Mouse (Mus musculus) inflammation-experienced regulatory T-cells, adult 6 months (primary cell): Measurements from ENCODE around the gene Ercc6. TPM values are rescaled to one million over a fixed set of nuclear protein-coding genes. Genes with fewer than 3 reads are reported as not detected.

Source experiments
- ATAC-seq: one replicate; pipeline ENCODE4 v1.8.0; 2017
- polyA plus RNA-seq, 3 experiments: library from polyadenylated mRNA; unstranded; fragments of 100-300 nt; shearing (Covaris generic); gene quantifications; one replicate each; pipeline ENCODE4 v1.2.1; 2017

Gene Ercc6
- polyA plus RNA-seq, 3 experiments from 2014 or later: 4.3 to 8.8 (median 5.5) TPM

DNA sequence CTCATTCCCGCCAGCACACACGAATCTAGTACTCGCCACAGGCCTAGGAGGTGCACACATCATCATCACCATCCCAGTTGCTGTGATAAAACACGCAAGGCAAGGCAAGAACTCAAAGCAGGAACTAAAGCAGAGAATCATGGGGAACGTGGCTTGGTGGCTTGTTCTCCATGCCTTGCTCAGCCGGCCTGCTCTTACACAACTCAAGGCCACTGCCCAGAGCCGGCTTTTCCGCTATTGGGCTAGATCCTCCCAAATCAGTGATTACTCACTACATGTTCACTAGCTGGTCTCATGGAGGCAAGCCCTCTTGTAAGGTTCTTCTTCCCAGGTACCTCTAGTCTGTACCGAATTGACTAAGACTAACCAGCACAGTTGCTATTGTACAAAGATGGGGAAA lies 70.4 kb downstream of the Ercc6 start:
- no peak for ATAC-seq

- no peak for ATAC-seq
Measured at GRCm38 (mm10) chr14:32587013-32587784, 73.9 kb downstream of the Ercc6 start.

GRCm38 (mm10) chr14:32590377-32590776 lies 77.1 kb downstream of the Ercc6 start:
- ATAC-seq: no peak

- ATAC-seq: no peak
Measured at GRCm38 (mm10) chr14:32597232-32598231, 84.2 kb downstream of the Ercc6 start.

DNA sequence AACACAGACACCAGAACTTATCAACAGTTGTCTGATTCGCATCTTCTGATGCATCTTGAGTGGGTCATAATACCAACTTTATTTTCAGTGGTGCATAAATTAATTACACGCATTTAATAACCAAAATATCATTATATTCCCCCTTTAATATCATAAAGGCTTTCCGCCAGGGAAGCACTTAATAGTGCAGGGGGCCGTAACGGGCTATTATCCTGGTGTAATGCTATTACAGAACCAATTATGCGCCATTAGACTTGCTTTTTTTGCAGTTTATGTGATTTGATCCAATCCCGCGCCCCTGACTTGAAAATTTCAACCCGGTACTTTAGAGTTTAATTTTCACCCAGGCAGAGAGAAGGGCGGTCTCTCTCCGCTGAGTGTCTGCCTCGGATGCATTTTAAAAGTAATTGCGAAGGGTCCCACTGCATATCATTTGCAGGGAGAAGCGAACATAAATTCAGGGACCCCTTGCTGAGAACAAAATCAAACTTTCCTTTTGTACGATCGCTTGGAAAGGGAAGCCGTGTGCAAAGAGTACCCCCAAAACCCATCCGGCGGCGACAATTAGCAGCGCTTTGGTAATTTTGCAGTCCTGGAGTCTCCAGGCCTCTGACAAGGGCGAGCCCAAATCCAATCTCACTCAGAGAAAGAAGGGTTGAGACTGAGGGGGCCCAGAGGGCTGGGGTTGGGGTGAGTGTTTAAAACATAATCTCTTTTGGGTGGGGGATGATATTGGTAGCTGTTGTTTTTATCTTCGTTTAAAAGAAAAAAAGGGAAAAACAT lies 85.3 kb downstream of the Ercc6 start:
- no peak for ATAC-seq

- ATAC-seq: no peak
Measured at GRCm38 (mm10) chr14:32599290-32600041, 86.1 kb downstream of the Ercc6 start, which contains the start of gene Prrxl1. Prrxl1 (plus strand) TSS chr14:32599407.

DNA sequence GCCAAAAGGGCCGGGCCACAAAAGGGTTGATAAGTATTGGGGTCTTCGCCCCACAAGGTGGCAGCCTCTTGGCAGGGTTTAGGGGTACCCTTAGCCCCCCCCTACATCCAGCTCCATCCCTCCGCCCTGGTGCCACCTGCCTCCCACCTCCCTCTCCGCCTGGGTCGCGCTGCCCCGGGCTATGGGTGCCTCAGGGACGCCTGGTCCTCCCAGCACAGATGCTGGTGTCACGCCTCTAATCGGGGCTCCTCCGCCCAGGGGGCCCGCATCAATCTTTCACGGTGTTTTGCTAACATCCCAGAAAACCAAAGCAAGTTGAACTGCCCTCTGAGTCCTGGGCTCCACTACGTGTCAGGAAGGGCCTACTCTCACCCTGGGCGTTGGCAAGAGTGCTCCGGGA lies 86.8 kb downstream of the Ercc6 start:
- ATAC-seq: no peak

DNA sequence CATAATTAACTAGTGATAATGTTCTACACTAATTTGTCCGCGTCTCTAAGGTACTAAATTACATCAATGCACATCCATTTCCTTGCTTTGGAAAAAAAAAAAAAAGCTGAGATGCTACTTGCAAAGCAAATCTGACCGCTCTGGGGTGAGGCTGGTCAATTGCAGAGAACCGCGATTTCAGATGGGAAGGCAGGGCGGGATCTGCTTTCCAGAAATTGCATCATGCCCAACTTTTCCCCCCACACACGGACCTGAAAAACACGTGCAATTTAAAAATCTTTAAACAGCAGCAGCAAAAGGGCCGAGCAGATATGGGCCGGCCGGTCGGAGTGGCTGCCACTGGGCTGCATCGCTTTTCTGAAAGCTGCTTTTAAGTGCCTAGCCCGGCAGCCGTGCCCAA lies 92.2 kb downstream of the Ercc6 start:
- ATAC-seq: no peak

- no peak for ATAC-seq
Measured at GRCm38 (mm10) chr14:32606316-32606715, 93.0 kb downstream of the Ercc6 start.

- ATAC-seq: no peak
Measured at GRCm38 (mm10) chr14:32609392-32609791, 96.1 kb downstream of the Ercc6 start.

DNA sequence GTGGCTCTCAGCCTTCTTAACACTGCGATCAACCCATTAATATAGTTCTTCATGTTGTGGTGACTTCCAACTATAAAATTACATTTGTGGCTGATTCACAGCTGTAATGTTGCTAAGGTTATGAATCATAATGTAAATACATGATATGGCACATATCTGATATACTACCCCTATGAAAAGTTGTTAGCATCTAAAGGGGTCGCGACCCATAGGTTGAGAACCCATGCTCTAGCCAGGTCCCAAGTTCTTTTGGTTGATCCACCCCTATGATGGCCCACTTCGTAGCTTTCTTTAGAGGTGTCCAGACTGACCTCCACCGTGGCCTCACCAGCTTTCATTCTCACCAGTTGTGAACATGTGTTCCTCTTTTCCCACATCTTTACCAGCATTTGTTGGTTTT lies 103.9 kb downstream of the Ercc6 start:
- ATAC-seq: no peak

- ATAC-seq: no peak
Measured at GRCm38 (mm10) chr14:32624245-32624644, 110.9 kb downstream of the Ercc6 start.

GRCm38 (mm10) chr14:32624811-32625210 lies 111.5 kb downstream of the Ercc6 start:
- no peak for ATAC-seq

- no peak for ATAC-seq
Measured at GRCm38 (mm10) chr14:32627271-32627670, 114.0 kb downstream of the Ercc6 start.

- ATAC-seq: no peak
Measured at GRCm38 (mm10) chr14:32628584-32628983, 115.3 kb downstream of the Ercc6 start.

Other genes with a start within 250 kb of the Ercc6 start
- under 1 TPM in 2 of 3 experiments, not detected in 1; 0.09 to 0.13 TPM for gene Ogdhl, start 191.5 kb upstream of the Ercc6 start, polyA plus RNA-seq
- not detected for gene 1700024G13Rik, start 125.1 kb upstream of the Ercc6 start, polyA plus RNA-seq
- gene Slc18a3, start 48.7 kb upstream of the Ercc6 start, polyA plus RNA-seq: not detected
- gene Chat, start 47.5 kb upstream of the Ercc6 start, polyA plus RNA-seq: not detected
- under 1 TPM in 1 of 3 experiments, not detected in 2; 0.26 TPM for gene Prrxl1, start 85.9 kb downstream of the Ercc6 start, polyA plus RNA-seq
- under 1 TPM in 1 of 3 experiments, not detected in 2; 0.08 TPM for gene 3425401B19Rik, start 171.8 kb downstream of the Ercc6 start, polyA plus RNA-seq